Mouse (Mus musculus) lung, postnatal 0 days (tissue): ENCODE results near the gene Fbf1. TPM values are rescaled to one million over a fixed set of nuclear protein-coding genes. Genes with fewer than 3 reads are reported as not detected.

Experiments used
- ATAC-seq: fragments of 200-750 bp; cut with Nextera tagmentation; 2 replicates; pipeline ENCODE4 v1.8.0; 2017; ENCODE audit warnings: moderate library complexity
- DNase-seq: peaks from one replicate; pipeline ENCODE4 v3.0.0-alpha.2; 2016; ENCODE audit warnings: low spot score
- H3K27ac ChIP-seq: fragments of 300-500 bp; sonication (generic); 2 replicates; pipeline ENCODE4 v1.5.1; 2014; ENCODE audit warnings: antibody characterized with exemption, mild to moderate bottlenecking, low read length, mixed read lengths
- H3K27me3 ChIP-seq: fragments of 300-500 bp; sonication (generic); replicated peaks from 2 replicates; pipeline ENCODE4 v1.6.1; 2014; ENCODE audit warnings: low read length, mixed read lengths; ENCODE audit not compliant: insufficient read depth
- H3K36me3 ChIP-seq: fragments of 300-500 bp; sonication (generic); 2 replicates; pipeline ENCODE4 v1.6.1; 2014; ENCODE audit warnings: low read length, mixed read lengths; ENCODE audit not compliant: insufficient read depth
- H3K4me1 ChIP-seq: fragments of 300-500 bp; sonication (generic); 2 replicates; pipeline ENCODE4 v1.6.1; 2014; ENCODE audit warnings: antibody characterized with exemption, low read depth, low read length, mixed read lengths; ENCODE audit not compliant: insufficient read depth
- H3K4me2 ChIP-seq: fragments of 300-500 bp; sonication (generic); replicated peaks from 2 replicates; pipeline ENCODE4 v1.6.1; 2014; ENCODE audit warnings: low read depth, mild to moderate bottlenecking, low read length, moderate library complexity, mixed read lengths
- H3K4me3 ChIP-seq: fragments of 300-500 bp; sonication (generic); 2 replicates; pipeline ENCODE4 v1.5.1; 2014; ENCODE audit warnings: low read depth, low read length
- H3K9ac ChIP-seq: fragments of 300-500 bp; sonication (generic); replicated peaks from 2 replicates; pipeline ENCODE4 v1.6.1; 2014; ENCODE audit warnings: low read depth, mild to moderate bottlenecking
- H3K9me3 ChIP-seq: fragments of 300-500 bp; sonication (generic); 2 replicates; pipeline ENCODE4 v1.6.1; 2016; ENCODE audit warnings: low read length, mixed read lengths
- CTCF ChIP-seq: IDR thresholded peaks from 2 replicates; pipeline ENCODE4 v1.5.1; 2016; ENCODE audit warnings: antibody characterized with exemption, mild to moderate bottlenecking
- EP300 ChIP-seq: IDR thresholded peaks from 2 replicates; pipeline ENCODE4 v1.6.1; 2016; ENCODE audit warnings: antibody characterized with exemption, mild to moderate bottlenecking, control low read depth
- WGBS: fragments of 180-500 bp; shearing (Covaris S2); extraction: QIAGEN DNeasy Blood & Tissue Kit; methylation state at CpG from one replicate; pipeline ENCODE4 v1.1.7; 2014; 5-methylcytosine and 5-hydroxymethylcytosine counted together
- polyA plus RNA-seq: library from polyadenylated mRNA; unstranded; fragments of >200 nt; fragmentation: Nextera tagmentation; extraction: Ambion mirVana; gene quantifications from 2 replicates; pipeline ENCODE4 v1.2.1, GENCODE M21; 2015

Fbf1 gene
- polyA plus RNA-seq, 1 experiment from 2014 or later = 11.9 TPM

DNA sequence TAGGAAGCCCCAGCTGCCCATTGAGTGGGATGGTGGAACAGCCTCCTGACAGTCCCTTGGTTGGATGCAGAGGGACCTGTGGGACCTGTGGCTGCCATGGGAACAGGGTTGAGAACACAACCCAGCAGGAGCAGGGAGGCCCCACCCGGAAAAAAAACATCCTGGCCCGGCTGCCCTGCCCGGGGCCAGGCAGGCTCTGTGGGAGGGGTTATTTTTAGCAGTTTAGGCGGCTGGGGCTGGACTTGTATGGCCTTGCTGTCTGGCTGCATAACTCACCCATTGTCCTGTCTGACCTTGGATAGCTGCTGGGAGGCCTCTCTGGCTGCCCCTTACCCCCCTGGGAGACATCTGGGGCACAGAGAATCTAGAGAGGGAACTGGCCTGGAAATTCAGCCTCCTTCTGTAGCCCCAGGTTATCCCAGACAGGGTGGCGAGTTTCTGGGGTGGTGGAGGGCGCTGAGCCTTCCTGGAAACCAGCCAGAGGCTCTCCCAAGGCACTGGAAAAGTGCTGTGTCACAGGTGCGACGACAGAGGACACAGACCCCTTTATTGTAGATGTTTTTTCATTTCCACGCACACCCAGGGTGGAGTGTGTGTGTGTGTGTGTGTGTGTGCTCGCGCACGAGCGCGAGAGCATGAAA is 63.8 kb downstream of the Fbf1 start:
- Histone ChIP-seq H3K9ac (no peak overlapping the region), H3K27ac (peak overlapping the region; percentile 4), H3K4me3 (no peak overlapping the region), H3K4me2 (no peak overlapping the region), H3K27me3 (0 out of 2 replicates have a peak, but pooled peaks cover 4% of the 10 kb centered on the region), H3K9me3 (no peaks in the 10 kb centered on the region), H3K4me1 (peaks cover 29% of the 10 kb centered on the region), H3K36me3 (0 out of 2 replicates have a peak, but pooled peaks cover 6% of the 10 kb centered on the region)
- ATAC-seq = peak; percentile 74
- TF ChIP-seq CTCF (no peak), EP300 (peak; percentile 69; the same call in 1 of the 2 replicates)
- peak; percentile 82 for DNase-seq
- WGBS = 20% methylated on average over 14 of the region's 14 CpGs

DNA sequence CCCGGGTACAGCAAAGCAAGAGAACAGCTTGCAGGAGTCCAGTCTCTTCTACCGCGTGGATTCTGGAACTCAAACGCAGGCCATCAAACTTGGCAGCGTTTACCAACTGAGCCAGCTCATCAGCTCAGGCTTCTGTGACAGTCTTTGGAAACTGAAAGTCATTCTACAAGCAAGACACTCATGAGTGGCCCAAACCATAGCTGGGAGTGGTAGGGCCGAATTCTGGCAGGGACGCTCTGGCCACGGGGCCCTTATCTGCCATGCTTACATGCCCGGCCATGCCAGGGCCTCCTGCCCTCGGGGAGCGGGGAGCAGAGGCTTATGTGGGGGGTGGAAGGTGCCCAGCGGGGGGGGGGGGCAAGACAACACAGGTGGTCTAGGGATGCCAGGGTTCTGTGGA is 64.4 kb downstream of the Fbf1 start:
- TF ChIP-seq CTCF (no peak), EP300 (no peak)
- 40% methylated on average over 12 of the region's 12 CpGs for WGBS
- no peak overlapping the region for H3K4me3 ChIP-seq
- H3K27me3 ChIP-seq = no peaks in the 10 kb centered on the region
- no peak for ATAC-seq
- no peak overlapping the region for H3K4me2 ChIP-seq
- no peak for DNase-seq
- H3K9me3 ChIP-seq = no peaks in the 10 kb centered on the region
- H3K36me3 ChIP-seq = 0 out of 2 replicates have a peak, but pooled peaks cover 6% of the 10 kb centered on the region
- no peak overlapping the region; the same call in 1 of the 2 replicates for H3K27ac ChIP-seq
- peaks cover 29% of the 10 kb centered on the region for H3K4me1 ChIP-seq
- H3K9ac ChIP-seq = no peak overlapping the region

- no peak overlapping the region for H3K4me2 ChIP-seq
- ATAC-seq (no peak), DNase-seq (no peak)
- 0 out of 2 replicates have a peak, but pooled peaks cover 6% of the 10 kb centered on the region for H3K36me3 ChIP-seq
- no peak for TF ChIP-seq CTCF
- no peak for TF ChIP-seq EP300
- no peak overlapping the region for H3K4me3 ChIP-seq
- peak overlapping the region; percentile 55 for H3K27ac ChIP-seq
- 29% methylated on average over 3 of the region's 4 CpGs for WGBS
- H3K9ac ChIP-seq = no peak overlapping the region
- no peaks in the 10 kb centered on the region for H3K27me3 ChIP-seq
- H3K4me1 ChIP-seq = peaks cover 20% of the 10 kb centered on the region
- H3K9me3 ChIP-seq = no peaks in the 10 kb centered on the region
These were observed 65.5 kb downstream of the Fbf1 start for GRCm38 (mm10) chr11:116102472-116102871.

DNA sequence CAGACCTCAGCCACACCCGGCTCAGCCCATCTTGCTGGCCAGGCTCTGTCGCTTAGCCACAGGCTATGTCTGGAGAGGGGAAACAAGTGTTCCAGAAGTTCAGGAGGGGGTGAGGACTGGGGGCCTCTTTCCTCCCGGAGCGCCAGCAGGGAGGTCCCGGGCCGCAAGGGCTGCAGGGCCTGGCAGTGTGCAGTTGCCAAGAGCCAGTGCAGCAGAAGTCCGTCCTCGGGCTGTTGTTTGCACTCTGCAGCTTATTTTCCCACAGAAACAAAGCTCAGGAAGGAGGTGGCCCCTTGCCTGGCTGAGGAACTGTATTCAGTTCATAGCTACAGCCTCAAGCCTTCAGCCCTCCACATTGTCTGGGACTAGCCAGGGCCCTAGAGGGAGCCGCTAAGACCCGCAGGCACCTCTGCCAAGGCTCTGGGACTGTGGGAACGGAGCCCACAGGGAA is 66.0 kb downstream of the Fbf1 start:
- Histone ChIP-seq H3K9ac (no peak overlapping the region), H3K27me3 (no peaks in the 10 kb centered on the region), H3K4me2 (no peak overlapping the region; the same call in 1 of the 2 replicates), H3K36me3 (0 out of 2 replicates have a peak, but pooled peaks cover 6% of the 10 kb centered on the region), H3K27ac (peak overlapping the region; percentile 55), H3K4me3 (no peak overlapping the region), H3K4me1 (peaks cover 16% of the 10 kb centered on the region), H3K9me3 (no peaks in the 10 kb centered on the region)
- TF ChIP-seq EP300 = no peak
- TF ChIP-seq CTCF = peak; percentile 17
- WGBS = 13% methylated on average over 11 of the region's 11 CpGs
- DNase-seq (no peak), ATAC-seq (peak; percentile 42)

DNA sequence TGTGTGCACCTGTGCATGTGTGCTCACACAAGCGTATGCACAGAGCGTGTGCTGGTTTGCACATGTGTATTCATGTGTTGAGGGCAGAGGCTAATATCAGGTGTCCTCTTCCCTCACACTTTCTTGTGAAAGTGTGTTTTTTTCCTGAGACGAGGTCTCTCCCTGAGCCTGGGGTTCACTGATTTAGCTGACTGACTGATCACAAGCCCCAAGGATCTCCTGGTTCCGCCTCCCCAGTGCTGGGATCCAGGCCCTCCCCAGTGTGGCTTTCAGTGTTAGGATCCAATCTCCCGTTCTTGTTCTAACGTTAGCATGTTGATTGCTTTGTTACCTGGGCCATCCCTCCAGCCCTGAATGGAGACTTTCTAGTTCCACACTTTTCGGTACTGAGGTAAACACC is 67.1 kb downstream of the Fbf1 start:
- WGBS = 86% methylated on average over 7 of the region's 7 CpGs
- Histone ChIP-seq H3K4me1 (peaks cover 16% of the 10 kb centered on the region), H3K4me2 (no peak overlapping the region)

DNA sequence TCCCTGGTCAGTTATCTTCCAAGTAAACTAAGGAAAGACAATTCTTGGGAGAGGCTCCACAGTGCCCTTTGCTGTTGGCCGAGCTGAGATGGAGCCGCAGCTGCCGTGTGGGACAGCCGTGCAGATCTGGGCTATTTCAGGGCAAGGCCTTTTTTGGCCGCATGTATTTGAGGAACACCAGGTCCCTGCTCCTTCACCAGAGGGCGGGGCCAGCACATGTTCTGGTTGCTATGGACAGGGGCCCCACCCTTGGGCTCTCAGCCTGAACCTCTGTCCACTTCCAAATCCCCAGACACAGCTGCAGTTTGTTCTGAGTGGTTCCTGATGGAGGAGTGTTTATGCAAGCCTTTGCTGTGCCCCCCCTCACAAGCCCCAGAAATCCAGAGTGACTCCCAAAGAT is 67.6 kb downstream of the Fbf1 start:
- Histone ChIP-seq H3K4me2 (no peak overlapping the region), H3K27ac (no peak overlapping the region), H3K4me1 (peaks cover 16% of the 10 kb centered on the region), H3K27me3 (no peaks in the 10 kb centered on the region), H3K9ac (no peak overlapping the region), H3K36me3 (no peaks in the 10 kb centered on the region), H3K4me3 (no peak overlapping the region), H3K9me3 (no peaks in the 10 kb centered on the region)
- DNase-seq (peak; percentile 85), ATAC-seq (peak; percentile 66)
- 37% methylated on average over 6 of the region's 6 CpGs for WGBS
- TF ChIP-seq CTCF (no peak), EP300 (no peak)

More for the DNA sequence above, 67.1 kb downstream of the Fbf1 start:
- Histone ChIP-seq H3K27ac (no peak overlapping the region), H3K9me3 (no peaks in the 10 kb centered on the region), H3K9ac (no peak overlapping the region), H3K27me3 (no peaks in the 10 kb centered on the region), H3K4me3 (no peak overlapping the region), H3K36me3 (0 out of 2 replicates have a peak, but pooled peaks cover 1% of the 10 kb centered on the region)
- no peak for TF ChIP-seq CTCF
- TF ChIP-seq EP300 = no peak
- ATAC-seq = no peak
- no peak for DNase-seq
